Mouse (Mus musculus) NIH3T3 (cell line): ENCODE data around the gene Ppp1r13l.

Source experiments
- DNase-seq: peaks from one replicate; pipeline ENCODE4 v3.0.0-alpha.2; 2012; ENCODE audit warnings: low read depth

The Ppp1r13l gene

DNA sequence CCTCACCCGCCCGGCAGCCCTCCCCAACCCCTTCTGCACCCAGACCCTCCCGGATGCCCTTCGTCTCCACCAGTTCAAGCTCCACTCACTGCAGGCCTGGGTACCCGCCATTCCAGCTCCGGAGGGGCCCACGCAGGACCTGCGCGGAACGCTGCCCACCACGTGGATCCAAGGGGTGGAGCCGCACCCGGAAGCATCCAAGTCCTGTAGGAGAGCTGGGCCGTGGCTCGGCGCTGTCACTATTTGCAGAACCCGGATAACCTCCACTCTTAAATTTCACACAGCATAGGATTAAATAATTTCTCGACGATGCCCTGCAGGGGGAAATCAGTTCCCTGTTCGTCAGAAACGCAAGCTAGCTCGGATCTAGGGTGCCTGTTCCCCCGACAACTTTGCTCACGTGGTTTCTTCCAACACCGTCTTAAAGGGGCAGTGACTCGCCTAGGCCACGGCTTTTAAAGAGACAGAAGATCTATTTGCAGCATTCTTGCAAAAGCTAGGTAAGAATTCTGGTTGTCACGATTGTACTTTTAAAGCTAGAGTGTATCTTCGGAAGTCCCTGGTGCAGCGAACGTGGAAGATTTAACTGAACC lies at the start of gene Ppp1r13l, which contains the start of gene Cd3eap:
Ppp1r13l (plus strand) TSS at position 451 of the 593 bp plus-strand sequence.
Cd3eap (minus strand) TSS at position 185 of the 593 bp plus-strand sequence.
- peak; percentile 88 for DNase-seq

DNA sequence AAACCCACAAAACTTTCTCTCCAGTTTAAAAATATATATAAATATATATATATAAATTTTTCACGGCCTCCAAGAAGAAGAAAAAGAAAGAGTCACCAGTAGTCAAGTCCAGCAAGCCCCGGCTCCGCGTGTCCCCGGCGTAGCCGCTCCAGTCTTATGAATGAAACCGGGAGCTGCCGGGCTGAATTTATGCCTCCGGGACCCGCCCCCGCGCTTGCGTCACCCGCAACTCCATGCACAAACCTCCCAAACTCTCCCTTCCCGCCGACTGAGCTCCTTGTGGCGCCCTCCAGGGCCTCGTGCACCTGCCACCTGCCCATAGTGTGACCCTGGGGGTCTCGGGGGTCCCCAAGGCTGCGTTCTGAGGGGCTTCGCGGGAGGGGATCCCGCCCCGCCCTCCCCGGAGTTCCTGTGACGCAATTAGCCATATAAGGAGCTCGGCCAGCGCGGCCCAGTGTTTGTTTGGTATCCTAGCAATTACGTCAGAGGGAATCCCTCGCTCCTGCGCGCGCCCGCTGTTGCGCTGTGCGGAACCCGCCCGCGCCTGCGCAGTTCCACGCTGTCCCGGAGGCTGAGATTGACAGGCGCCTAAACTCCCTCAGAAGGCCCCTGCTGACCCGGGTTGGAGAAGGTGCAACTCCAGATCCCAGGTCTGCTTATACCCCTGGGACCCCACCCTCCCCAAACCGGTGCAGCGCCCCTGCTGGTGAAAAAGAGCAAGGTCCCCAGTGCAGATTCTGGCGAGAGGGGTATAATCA lies 49.5 kb upstream of the Ppp1r13l start, which contains the start of gene Fosb:
Fosb (minus strand) TSS at position 168 of the 758 bp plus-strand sequence.
- peak; percentile 98 for DNase-seq

GRCm38 (mm10) chr7:19311991-19312390 lies 47.6 kb upstream of the Ppp1r13l start:
- no peak for DNase-seq

DNA sequence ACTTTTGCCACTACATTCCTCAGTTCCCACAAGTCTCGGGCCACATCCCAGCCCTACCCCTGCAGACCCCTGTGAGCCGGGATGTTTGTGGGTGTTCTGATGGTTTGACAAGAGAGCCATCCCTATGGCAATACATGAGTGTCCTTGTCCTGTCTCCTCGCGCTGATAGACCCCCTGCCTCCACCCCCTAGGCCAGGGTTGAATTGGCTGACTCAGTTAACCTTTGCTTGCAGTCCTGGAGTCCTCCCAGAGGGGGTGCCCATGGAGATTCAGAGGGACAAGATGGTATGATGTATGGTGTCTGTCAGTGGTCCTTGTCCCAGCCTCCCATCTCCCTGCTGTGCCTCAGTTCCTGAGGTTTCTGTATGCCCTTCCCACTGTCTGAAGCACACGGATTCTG lies 45.5 kb upstream of the Ppp1r13l start:
- DNase-seq: no peak

DNA sequence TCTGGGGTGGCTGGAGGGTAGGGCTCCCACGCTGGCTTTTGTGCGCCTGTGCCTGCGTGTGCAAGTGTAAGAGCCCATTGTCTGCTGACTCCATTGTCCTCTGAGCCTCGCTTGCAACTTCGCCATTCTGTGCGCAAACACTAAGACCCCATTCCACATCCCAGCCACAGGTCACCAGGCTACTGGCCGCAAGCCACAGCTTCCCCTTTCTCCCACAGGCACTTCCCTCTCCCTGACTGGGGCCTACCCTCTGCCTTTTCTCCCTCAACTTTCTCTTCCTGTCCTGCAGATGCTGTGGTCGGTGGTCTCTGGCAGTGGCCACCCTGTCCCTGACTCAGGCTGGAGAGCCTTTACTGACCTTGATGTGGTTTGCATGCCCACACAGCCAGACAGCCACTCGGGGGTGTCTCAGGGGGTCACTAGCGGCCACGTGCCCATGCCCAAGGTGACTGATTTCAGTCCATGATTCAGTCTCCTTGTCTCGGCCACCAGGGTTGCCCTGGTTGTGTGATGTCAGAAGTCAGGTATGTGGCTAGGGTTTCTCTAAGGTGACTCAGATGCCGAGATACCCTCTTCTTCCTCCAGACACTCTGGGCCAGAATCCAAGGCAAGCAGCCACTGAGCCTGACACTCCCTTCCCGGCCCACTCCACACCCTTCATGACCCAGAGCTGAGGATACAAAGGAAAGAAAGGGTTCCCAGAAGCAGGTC lies 42.9 kb upstream of the Ppp1r13l start:
- peak; percentile 61 for DNase-seq

DNA sequence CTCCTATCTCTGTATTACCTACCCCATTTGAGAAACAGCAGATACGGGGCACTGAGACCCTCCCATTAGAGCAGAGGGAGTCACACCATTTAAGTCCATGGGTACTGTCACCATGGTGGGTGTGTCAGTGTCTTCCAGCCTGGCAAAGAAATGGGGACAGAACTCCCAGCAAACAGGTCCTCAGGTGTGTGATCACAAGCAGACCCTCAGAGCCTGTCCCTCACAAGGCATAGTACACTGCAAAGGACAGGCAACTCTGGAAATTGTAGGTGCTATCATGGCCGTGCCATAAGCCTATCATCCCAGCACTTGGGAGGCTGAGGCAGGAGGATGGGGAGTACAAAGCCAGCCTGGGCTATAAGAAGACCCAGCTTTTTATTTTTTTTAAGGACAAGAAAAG lies 41.3 kb upstream of the Ppp1r13l start:
- no peak for DNase-seq

GRCm38 (mm10) chr7:19318676-19319075 lies 40.9 kb upstream of the Ppp1r13l start:
- DNase-seq: no peak

- peak; percentile 11 for DNase-seq
Observed at GRCm38 (mm10) chr7:19319458-19319857, 40.1 kb upstream of the Ppp1r13l start.

GRCm38 (mm10) chr7:19319906-19320305 lies 39.6 kb upstream of the Ppp1r13l start:
- DNase-seq: peak; percentile 98

- no peak for DNase-seq
Observed at GRCm38 (mm10) chr7:19320637-19321036, 38.9 kb upstream of the Ppp1r13l start.

GRCm38 (mm10) chr7:19321464-19321863 lies 38.1 kb upstream of the Ppp1r13l start:
- DNase-seq: no peak

DNA sequence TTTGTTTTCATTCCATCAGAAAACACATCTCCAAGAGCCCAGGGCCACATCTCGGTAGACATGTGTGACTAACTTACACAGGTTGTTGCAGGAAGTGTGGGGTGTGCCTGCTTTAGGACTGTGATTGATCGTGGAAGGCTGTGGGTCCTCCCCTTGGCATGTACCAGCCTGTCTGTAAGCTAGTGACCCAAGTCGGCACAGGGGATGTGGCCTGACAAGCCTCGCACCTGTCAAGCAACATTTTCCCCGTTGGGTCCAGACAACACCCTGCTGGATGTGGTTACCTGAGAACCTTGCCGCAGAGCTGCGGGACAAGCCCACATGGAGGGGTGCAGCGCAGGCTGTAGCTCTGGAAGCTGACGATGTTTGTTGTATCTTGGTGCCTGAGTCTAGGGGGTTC lies 37.1 kb upstream of the Ppp1r13l start:
- no peak for DNase-seq

DNA sequence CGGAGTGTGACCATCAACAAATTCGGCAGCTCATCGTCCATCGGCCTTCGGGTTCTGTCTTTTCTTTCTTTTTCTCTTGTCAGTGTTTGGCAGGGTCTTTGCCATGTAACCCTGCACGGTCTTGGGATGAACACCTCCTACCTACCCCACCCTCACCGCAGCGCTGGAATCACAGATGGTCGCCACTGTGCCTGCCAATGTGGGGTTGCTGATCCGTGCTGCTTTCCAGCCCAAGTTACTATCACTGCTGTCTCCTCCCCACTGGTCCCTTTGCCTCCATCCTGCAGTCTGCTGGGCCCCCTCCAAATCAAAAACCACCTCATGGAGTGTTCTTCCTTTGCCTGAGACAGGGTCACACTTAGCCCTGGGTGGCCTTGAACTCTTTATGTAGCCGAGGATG lies 35.3 kb upstream of the Ppp1r13l start:
- DNase-seq: no peak

DNA sequence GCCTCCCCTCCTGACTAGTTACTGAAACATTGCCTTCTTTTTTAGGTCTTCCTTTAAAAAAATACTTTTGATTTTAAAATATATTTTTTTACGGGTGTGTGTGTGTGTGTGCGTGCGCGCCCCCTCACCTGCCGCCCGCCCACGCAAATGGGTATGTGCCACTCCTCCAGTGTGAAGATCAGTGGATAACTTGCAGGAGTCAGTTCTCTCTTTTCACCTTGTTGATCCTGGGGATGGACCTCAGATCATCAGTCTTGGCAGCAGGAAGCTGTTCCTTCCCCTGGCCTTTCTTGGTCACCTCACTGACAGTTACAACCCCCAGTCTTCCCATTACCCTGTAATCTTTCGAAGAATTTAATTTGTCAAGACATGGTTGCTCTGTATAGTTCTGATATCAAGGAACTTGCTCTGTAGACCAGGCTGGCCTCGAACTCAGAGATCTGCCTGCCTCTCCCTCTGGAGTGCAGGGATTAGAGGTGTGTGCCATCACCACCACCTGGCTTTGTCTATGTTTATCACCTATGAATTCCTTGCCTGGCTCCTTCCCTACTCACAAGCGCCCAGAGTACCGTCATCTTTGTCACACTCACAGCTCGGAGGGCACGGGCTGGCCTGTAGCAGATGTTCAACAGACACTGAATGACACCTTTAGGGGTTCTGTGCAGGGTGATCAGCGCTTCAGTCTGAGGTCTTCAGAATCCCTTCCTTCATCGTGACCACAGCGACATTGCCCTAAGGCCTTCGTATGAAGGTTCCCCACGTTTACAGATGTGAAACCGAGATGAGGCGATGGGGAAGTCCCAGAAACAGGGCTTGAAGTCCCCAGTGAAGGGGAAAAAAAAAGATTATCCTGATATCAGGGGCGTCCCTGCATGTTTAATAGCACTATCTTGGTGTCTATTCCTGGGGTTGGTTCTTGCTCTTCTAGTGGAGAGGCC lies 34.0 kb upstream of the Ppp1r13l start:
- DNase-seq: no peak

- DNase-seq: peak; percentile 81
Observed at GRCm38 (mm10) chr7:19326359-19326758, 33.2 kb upstream of the Ppp1r13l start.

DNA sequence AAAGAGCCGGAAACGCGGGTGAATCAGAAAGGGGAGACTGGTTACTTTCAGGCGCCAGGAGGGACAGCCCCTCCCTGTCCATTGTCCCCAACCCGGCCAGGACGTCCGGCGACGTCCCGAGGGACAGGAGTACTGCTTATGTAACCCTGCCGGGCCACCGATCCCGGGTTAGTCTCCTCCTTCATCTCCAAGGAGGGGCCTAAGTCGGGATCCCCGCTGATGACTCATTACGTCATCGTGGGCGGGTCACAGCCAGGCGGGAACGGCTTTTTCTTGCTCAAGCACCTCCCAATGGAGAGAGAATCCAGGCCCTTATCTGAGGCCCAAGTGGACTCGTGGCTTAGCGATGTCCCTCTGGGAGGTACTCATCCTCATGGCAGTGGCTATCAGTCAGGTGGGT lies 32.4 kb upstream of the Ppp1r13l start:
- DNase-seq: peak; percentile 94

DNA sequence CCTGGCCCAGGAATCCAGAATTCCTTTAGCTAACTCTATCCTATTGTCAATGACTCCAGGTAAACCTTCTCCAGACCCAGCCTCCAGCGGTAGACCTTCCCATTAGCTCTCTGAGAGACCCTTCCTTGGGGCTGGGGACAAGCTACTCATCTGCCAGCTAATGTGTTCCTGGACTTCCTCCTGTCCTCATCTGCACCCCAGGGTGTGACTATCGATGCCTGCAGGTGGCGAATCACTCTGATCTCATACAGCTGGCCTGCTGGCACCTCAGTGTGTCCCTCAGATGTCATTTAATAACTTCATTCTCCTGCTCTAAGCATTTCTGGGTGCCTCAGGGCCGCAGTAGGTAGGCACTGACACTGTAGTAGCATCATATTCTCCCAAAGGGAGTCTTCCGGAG lies 31.8 kb upstream of the Ppp1r13l start:
- no peak for DNase-seq

DNA sequence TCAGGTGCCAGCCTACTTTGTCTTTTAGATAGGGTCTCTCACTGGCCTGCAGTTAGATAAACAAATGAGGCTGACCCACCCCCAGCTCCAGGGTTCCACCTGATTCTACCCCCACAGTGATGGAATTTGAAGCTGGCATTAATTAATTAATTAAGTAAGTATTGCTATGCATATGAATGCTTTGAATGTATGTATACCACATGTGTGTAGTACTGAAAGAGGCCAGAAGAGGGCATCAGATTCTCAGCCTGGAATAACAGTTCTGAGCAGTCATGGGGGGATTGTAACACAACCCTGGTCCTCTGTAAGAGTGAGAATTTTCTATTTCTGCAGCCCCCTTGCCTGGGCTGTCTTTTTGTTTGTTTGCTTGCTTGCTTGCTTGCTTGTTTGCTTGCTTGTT lies 31.1 kb upstream of the Ppp1r13l start:
- peak; percentile 41 for DNase-seq

- DNase-seq: peak; percentile 10
Observed at GRCm38 (mm10) chr7:19331910-19332309, 27.6 kb upstream of the Ppp1r13l start.

DNA sequence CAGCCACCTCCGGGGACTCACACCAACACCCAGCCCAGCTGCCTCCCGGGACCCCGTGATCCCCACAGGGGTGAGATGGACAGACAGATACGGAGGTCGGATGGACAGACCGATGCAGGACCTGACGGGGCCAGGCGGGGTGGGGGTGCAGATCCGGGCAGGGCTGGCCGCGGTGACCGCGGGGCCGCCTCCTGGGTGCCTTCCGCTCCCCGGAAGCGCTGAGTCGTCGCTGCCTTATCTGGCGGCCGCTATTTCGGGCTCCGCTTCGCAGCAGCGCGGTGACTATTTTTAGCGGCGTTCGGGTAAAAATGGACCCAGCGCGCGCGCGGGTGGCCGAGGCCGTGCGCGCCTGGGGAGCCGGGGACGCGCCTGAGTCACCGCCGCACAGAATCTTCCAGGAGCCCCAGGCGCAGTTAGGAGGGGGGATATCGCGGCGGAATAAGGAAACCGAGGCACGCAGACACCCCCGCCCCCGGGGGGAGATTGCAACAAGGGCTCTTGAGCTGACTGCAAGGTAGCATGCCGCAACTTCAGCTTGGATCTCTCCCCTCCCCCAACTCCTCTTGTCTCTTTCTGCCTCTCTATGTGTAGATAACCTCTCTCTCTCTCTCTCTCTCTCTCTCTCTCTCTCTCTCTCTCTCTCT lies 26.7 kb upstream of the Ppp1r13l start:
- DNase-seq: peak; percentile 89

DNA sequence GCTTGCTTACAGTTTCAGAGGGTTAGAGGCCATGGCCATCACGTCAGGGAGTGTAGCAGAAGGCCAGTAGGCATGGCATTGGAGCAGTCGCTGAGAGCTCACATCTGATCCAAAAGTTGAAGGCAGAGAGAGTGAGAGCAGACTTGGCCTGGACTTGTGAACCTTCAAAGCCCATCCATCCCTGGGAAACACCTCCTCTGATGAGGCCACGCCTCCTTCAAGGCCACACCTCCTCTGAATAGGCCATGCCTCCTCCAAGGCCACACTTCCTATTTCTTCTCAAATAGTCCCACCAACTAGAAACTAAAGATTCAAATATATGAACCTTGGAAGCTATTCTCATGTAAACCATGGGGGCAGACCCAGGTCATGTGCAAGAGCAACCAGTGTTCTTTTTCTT lies 24.0 kb upstream of the Ppp1r13l start:
- peak; percentile 42 for DNase-seq
